Mouse (Mus musculus) left cerebral cortex, adult 11 months (tissue): ENCODE measurements around the gene Ndufc1.
"Not testable (repeated sequence)": the region's sequence is repeated elsewhere in the genome, so short reads cannot be mapped to it uniquely, and the experiment has no call there.

Experiments
- DNase-seq: peaks from one replicate; pipeline ENCODE4 v3.0.0; 2022; ENCODE audit warnings: low spot score

Gene Ndufc1

DNA sequence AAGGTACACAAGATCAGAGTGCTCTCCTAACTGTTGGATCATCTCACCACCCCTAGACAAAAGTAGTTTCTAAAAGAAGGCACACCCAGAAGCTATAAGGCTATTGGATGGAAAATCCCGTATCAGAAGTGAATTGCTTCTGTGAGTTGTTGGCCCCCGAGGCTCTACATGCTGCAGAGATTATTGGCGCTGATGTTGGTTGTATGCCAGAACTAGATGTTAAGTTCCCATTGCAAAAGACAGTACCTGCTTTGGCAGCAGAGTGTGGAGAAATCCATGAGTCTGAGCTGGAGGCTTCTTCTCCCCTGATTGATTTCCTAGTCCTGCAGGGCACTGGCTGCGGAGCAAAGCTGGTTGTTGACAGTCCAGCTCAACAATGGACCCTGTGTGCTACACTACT, 40.8 kb downstream of the Ndufc1 start:
- no peak for DNase-seq

DNA sequence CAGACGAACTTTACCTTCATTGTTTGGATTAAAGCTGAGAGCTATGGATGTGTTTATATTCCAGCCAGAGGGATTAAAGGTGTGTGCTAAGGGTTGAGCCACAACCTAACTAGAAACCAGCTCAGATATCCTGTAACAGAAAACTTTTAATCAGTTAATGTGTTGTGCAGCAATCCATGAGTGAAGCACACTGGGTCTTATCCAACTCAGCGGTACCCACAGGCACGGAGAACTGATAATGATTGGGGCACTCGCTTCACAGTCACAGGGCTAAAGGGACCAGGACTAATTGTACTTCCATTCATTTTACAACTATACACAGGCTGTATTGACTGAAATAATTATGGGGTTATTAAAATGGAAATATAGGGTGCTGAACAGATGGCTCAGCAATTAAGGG, 41.9 kb downstream of the Ndufc1 start:
- DNase-seq: no peak

DNA sequence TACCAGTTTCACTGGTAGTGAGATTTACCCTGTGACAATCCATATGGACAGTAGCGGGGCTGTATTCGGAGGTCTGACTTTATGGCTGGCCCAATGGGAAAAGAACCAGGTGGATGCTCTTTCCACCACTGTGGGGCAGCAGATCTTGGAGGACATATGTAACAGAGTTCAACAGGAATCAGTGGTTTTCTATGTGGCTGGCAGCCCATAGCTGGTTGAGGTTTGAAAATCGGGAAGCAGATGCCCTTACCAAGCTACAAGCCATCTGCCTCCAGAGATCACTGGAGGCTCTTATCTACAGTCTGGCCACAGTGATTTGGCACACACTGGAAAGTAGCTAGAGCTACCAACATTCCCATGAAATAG, 43.3 kb downstream of the Ndufc1 start:
- DNase-seq: no peak

- peak; percentile 71 for DNase-seq
These were observed 43.9 kb downstream of the Ndufc1 start for GRCm38 (mm10) chr3:51364703-51365516.

- DNase-seq: no peak
These were observed 47.7 kb downstream of the Ndufc1 start for GRCm38 (mm10) chr3:51361066-51361465.

- no peak for DNase-seq
These were observed 49.1 kb downstream of the Ndufc1 start for GRCm38 (mm10) chr3:51359558-51360307.

GRCm38 (mm10) chr3:51358660-51359557, 49.9 kb downstream of the Ndufc1 start:
- no peak for DNase-seq

DNA sequence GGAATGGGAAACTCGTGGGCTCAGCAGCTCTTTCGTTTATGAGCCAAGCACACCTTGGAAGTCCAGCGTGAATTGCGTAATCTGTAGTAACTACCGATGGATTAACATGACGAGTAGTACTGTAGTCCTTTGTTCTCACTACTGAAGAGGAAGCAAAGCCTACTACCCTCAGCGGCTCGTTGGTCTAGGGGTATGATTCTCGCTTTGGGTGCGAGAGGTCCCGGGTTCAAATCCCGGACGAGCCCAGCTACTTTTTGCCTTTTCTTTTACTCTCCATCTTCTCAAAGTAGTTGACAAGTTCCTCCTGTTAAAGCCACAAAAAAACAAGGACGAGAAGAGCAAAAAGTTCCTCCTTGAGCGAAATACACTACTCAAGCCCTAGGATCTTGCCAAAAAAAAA, 50.6 kb downstream of the Ndufc1 start:
- DNase-seq: no peak

- DNase-seq: no peak
These were observed 51.2 kb downstream of the Ndufc1 start for GRCm38 (mm10) chr3:51357624-51358023.

- no peak for DNase-seq
These were observed 51.7 kb downstream of the Ndufc1 start for GRCm38 (mm10) chr3:51357078-51357477.

DNA sequence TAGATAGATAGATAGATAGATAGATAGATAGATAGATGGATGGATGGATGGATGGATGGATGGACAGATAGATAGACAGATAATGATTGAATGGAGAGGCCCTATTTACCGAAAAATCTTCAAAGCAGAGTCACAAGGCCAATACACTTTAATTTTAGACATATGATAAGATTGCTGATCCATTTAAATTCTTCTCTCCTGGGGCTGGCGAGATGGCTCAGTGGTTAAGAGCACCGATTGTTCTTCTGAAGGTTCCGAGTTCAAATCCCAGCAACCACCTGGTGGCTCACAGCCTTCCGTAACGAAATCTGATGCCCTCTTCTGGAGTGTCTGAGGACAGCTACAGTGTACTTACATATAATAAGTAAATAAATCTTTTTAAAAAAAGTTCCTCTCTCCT, 53.8 kb downstream of the Ndufc1 start:
- DNase-seq: not testable (repeated sequence)
